Mouse (Mus musculus) liver, embryonic 11.5 days (tissue): ENCODE measurements around the gene Arhgap10. TPM values are rescaled to one million over a fixed set of nuclear protein-coding genes. Genes with fewer than 3 reads are reported as not detected.
"Not testable (repeated sequence)": the region's sequence is repeated elsewhere in the genome, so short reads cannot be mapped to it uniquely, and the experiment has no call there.

Source experiments
- ATAC-seq: fragments of 200-750 bp; cut with Nextera tagmentation; replicated peaks from 2 replicates; pipeline ENCODE4 v1.8.0; 2017; ENCODE audit warnings: moderate number of reproducible peaks, mild to moderate bottlenecking, moderate TSS enrichment, moderate library complexity; ENCODE audit not compliant: low FRiP score
- DNase-seq: peaks from one replicate; pipeline ENCODE4 v3.0.0-alpha.2; 2017; ENCODE audit warnings: low spot score
- H3K27ac ChIP-seq: fragments of 300-500 bp; sonication (generic); 2 replicates; pipeline ENCODE4 v1.5.1; 2014; ENCODE audit warnings: mild to moderate bottlenecking, low read depth, low read length, control low read depth
- H3K27me3 ChIP-seq: fragments of 300-500 bp; sonication (generic); replicated peaks from 2 replicates; pipeline ENCODE4 v1.6.1; 2014; ENCODE audit warnings: low read length, mixed read lengths; ENCODE audit not compliant: control insufficient read depth, insufficient read depth
- H3K36me3 ChIP-seq: fragments of 300-500 bp; sonication (generic); 2 replicates; pipeline ENCODE4 v1.6.1; 2014; ENCODE audit warnings: mild to moderate bottlenecking, low read length, moderate library complexity, mixed read lengths; ENCODE audit not compliant: control insufficient read depth, insufficient read depth
- H3K4me1 ChIP-seq: fragments of 300-500 bp; sonication (generic); replicated peaks from 2 replicates; pipeline ENCODE4 v1.6.1; 2014; ENCODE audit warnings: low read length, mixed read lengths; ENCODE audit not compliant: control insufficient read depth, insufficient read depth
- H3K4me2 ChIP-seq: fragments of 300-500 bp; sonication (generic); 2 replicates; pipeline ENCODE4 v1.6.1; 2014; ENCODE audit warnings: mild to moderate bottlenecking, control low read depth, moderate library complexity
- H3K4me3 ChIP-seq: fragments of 300-500 bp; sonication (generic); 2 replicates; pipeline ENCODE4 v1.5.1; 2014; ENCODE audit warnings: low read depth, low read length, control low read depth
- H3K9ac ChIP-seq: fragments of 300-500 bp; sonication (generic); 2 replicates; pipeline ENCODE4 v1.6.1; 2014; ENCODE audit warnings: low read depth, low read length, control low read depth
- H3K9me3 ChIP-seq: fragments of 300-500 bp; sonication (generic); 2 replicates; pipeline ENCODE4 v1.6.1; 2016; ENCODE audit warnings: low read length, inconsistent platforms, mixed read lengths; ENCODE audit not compliant: control insufficient read depth
- WGBS: fragments of 180-500 bp; shearing (Covaris S2); extraction: QIAGEN DNeasy Blood & Tissue Kit; methylation state at CpG from one replicate; pipeline ENCODE4 v1.1.7; 2014; 5-methylcytosine and 5-hydroxymethylcytosine counted together
- polyA plus RNA-seq: library from polyadenylated mRNA; unstranded; fragments of >200 nt; fragmentation: Nextera tagmentation; extraction: Ambion mirVana; gene quantifications from 2 replicates; pipeline ENCODE4 v1.2.1, GENCODE M21; 2014

The Arhgap10 gene
- polyA plus RNA-seq, 1 experiment from 2014 or later, result 20.2 TPM

GRCm38 (mm10) chr8:77322727-77323126 lies 195.0 kb downstream of the Arhgap10 start:
- H3K27ac ChIP-seq, H3K4me2 ChIP-seq, H3K4me3 ChIP-seq, H3K27me3 ChIP-seq, H3K9ac ChIP-seq, H3K9me3 ChIP-seq, H3K36me3 ChIP-seq, H3K4me1 ChIP-seq: not testable (repeated sequence)
- WGBS, result 75% methylated on average over 6 of the region's 7 CpGs
- DNase-seq (peak; percentile 10), ATAC-seq (0 out of 2 replicates have a peak, but pooled peaks have one; percentile 56)

- no peak for ATAC-seq
- Histone ChIP-seq H3K9me3 (no peaks in the 10 kb centered on the region), H3K4me2 (no peak overlapping the region), H3K4me3 (no peak overlapping the region), H3K9ac (no peak overlapping the region), H3K27ac (no peak overlapping the region), H3K4me1 (no peaks in the 10 kb centered on the region), H3K36me3 (no peaks in the 10 kb centered on the region), H3K27me3 (no peaks in the 10 kb centered on the region)
- 93% methylated on average over 4 of the region's 4 CpGs for WGBS
- peak; percentile 8 for DNase-seq
Observed at GRCm38 (mm10) chr8:77321901-77322300, 195.9 kb downstream of the Arhgap10 start.

DNA sequence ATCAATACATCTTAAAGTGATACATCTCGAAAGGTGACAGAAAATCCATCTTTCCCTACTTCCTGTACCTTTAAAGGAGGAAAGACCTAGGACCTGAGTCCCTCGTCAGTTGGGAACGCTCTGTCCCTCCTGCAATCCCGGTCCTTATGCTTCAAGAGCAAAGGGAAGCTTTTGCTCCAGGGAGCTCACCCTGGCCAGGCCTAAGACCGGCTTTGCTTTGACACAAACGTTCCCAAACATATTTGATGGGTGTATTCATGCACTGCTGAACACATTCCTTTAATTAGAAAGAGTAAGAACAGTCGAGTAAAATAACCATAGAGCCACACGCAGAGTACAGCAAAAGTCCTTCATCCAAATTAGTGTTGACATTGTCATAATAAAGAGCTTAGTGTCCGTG lies 199.2 kb downstream of the Arhgap10 start:
- Histone ChIP-seq H3K9me3 (no peaks in the 10 kb centered on the region), H3K27ac (no peak overlapping the region), H3K27me3 (no peaks in the 10 kb centered on the region), H3K36me3 (no peaks in the 10 kb centered on the region), H3K4me2 (no peak overlapping the region), H3K4me3 (no peak overlapping the region), H3K9ac (no peak overlapping the region), H3K4me1 (no peaks in the 10 kb centered on the region)
- 86% methylated on average over 9 of the region's 9 CpGs for WGBS
- DNase-seq (peak; percentile 10), ATAC-seq (no peak)

- no peak overlapping the region for H3K9ac ChIP-seq
- H3K4me1 ChIP-seq, result no peaks in the 10 kb centered on the region
- no peaks in the 10 kb centered on the region for H3K36me3 ChIP-seq
- DNase-seq (no peak), ATAC-seq (no peak)
- no peak overlapping the region for H3K27ac ChIP-seq
- 78% methylated on average over 2 of the region's 2 CpGs for WGBS
- no peak overlapping the region for H3K4me2 ChIP-seq
- H3K4me3 ChIP-seq, result no peak overlapping the region
- no peaks in the 10 kb centered on the region for H3K9me3 ChIP-seq
- H3K27me3 ChIP-seq, result no peaks in the 10 kb centered on the region
Observed at GRCm38 (mm10) chr8:77317771-77318170, 200.0 kb downstream of the Arhgap10 start.

DNA sequence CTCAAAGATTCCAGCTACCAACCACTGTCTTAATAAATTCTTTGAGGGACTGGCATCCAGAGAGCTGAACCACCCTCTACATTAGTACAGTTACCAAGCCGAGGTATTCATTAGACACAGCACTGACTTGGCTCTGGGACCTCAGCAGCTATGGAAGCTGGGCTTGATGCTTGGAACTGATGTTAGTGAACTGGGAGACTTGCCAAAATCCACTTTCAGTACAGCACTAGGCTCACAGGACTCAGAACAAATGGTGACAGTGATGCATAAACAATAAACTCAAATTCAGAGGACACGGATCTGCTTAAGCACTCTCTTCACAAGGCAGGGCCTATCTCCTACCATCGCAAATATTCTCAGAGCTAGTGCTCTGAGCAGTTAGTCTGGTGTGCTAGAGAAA lies 204.8 kb downstream of the Arhgap10 start:
- ATAC-seq, result no peak
- Histone ChIP-seq H3K36me3 (no peaks in the 10 kb centered on the region), H3K27ac (no peak overlapping the region), H3K9ac (no peak overlapping the region), H3K4me1 (no peaks in the 10 kb centered on the region), H3K9me3 (no peaks in the 10 kb centered on the region), H3K27me3 (no peaks in the 10 kb centered on the region), H3K4me2 (no peak overlapping the region), H3K4me3 (no peak overlapping the region)
- 90% methylated on average over 3 of the region's 3 CpGs for WGBS
- DNase-seq, result peak; percentile 12

- Histone ChIP-seq H3K4me1 (no peaks in the 10 kb centered on the region), H3K9ac (no peak overlapping the region), H3K9me3 (no peaks in the 10 kb centered on the region), H3K36me3 (no peaks in the 10 kb centered on the region), H3K27ac (no peak overlapping the region), H3K27me3 (no peaks in the 10 kb centered on the region), H3K4me3 (no peak overlapping the region), H3K4me2 (no peak overlapping the region)
- ATAC-seq (no peak), DNase-seq (peak; percentile 20)
- WGBS, result 82% methylated on average over 6 of the region's 6 CpGs
Observed at GRCm38 (mm10) chr8:77311762-77312161, 206.0 kb downstream of the Arhgap10 start.

DNA sequence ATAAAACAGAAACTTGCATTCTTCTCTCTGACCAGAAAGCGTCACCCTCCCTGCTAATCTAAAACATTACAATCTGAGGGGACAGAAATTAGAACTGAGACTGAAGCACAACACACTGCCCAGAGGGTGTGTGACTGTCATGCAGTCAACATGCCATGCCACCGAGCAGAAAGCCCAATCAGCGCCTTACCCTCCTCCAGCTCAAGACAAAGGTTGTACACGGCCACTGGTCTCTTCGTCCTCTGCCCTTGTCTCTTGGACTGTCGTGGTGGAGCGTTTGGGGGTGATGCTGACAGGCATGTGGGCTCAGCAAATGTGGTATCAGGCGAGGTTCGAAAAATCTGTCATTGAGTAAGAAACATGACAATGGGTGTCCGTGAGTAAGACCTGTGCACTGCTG lies 207.2 kb downstream of the Arhgap10 start:
- Histone ChIP-seq H3K9me3 (no peaks in the 10 kb centered on the region), H3K4me2 (no peak overlapping the region), H3K27ac (no peak overlapping the region), H3K9ac (no peak overlapping the region), H3K36me3 (no peaks in the 10 kb centered on the region), H3K4me3 (no peak overlapping the region), H3K27me3 (no peaks in the 10 kb centered on the region), H3K4me1 (no peaks in the 10 kb centered on the region)
- ATAC-seq (no peak), DNase-seq (peak; percentile 10)
- WGBS, result 89% methylated on average over 10 of the region's 10 CpGs

- no peaks in the 10 kb centered on the region for H3K36me3 ChIP-seq
- 89% methylated on average over 8 of the region's 8 CpGs for WGBS
- no peak for ATAC-seq
Observed at GRCm38 (mm10) chr8:77310026-77310425, 207.7 kb downstream of the Arhgap10 start.

GRCm38 (mm10) chr8:77294599-77294998 lies 223.2 kb downstream of the Arhgap10 start:
- Histone ChIP-seq H3K9me3 (no peaks in the 10 kb centered on the region), H3K4me3 (no peak overlapping the region), H3K4me1 (no peaks in the 10 kb centered on the region), H3K4me2 (no peak overlapping the region), H3K27ac (no peak overlapping the region), H3K27me3 (no peaks in the 10 kb centered on the region), H3K36me3 (0 out of 2 replicates have a peak, but pooled peaks cover 2% of the 10 kb centered on the region), H3K9ac (no peak overlapping the region)
- WGBS, result 92% methylated on average over 11 of the region's 11 CpGs
- ATAC-seq (no peak), DNase-seq (no peak)

More at GRCm38 (mm10) chr8:77310026-77310425, 207.7 kb downstream of the Arhgap10 start:
- Histone ChIP-seq H3K27me3 (no peaks in the 10 kb centered on the region), H3K4me3 (no peak overlapping the region), H3K9ac (no peak overlapping the region), H3K27ac (no peak overlapping the region), H3K4me2 (no peak overlapping the region), H3K4me1 (no peaks in the 10 kb centered on the region), H3K9me3 (no peaks in the 10 kb centered on the region)
- peak; percentile 23 for DNase-seq
